Mouse (Mus musculus) liver, embryonic 14.5 days (tissue): Measurements from ENCODE around the gene 1810062G17Rik. TPM values are rescaled to one million over a fixed set of nuclear protein-coding genes. Genes with fewer than 3 reads are reported as not detected.

Experiments
- ATAC-seq: fragments of 200-750 bp; cut with Nextera tagmentation; 2 replicates; pipeline ENCODE4 v1.8.0; 2017; ENCODE audit warnings: moderate number of reproducible peaks, mild to moderate bottlenecking, moderate library complexity; ENCODE audit not compliant: insufficient read depth
- DNase-seq, 3 experiments: peaks; one replicate each; pipeline ENCODE4 v3.0.0-alpha.2; 2012 to 2013; ENCODE audit warnings: low read depth in 3 of 3, low spot score in 3 of 3
- H3K27ac ChIP-seq: fragments of 300-500 bp; sonication (generic); 2 replicates; pipeline ENCODE4 v1.5.1; 2014; ENCODE audit warnings: moderate library complexity, mild to moderate bottlenecking, control low read depth, inconsistent platforms
- H3K27me3 ChIP-seq: fragments of 300-500 bp; sonication (generic); 2 replicates; pipeline ENCODE4 v1.6.1; 2014; ENCODE audit warnings: mild to moderate bottlenecking, low read length, moderate library complexity; ENCODE audit not compliant: control insufficient read depth, insufficient read depth
- H3K36me3 ChIP-seq: fragments of 300-500 bp; sonication (generic); replicated peaks from 2 replicates; pipeline ENCODE4 v1.6.1; 2014; ENCODE audit warnings: low read depth; ENCODE audit not compliant: control insufficient read depth, insufficient read depth
- H3K4me1 ChIP-seq, 2 experiments: fragments of 200-500 bp in 1 of 2; fragments of 300-500 bp in 1 of 2; sonication (generic) in 1 of 2; replicated peaks; 2 replicates each; pipeline ENCODE4 v1.6.1; 2012 to 2014; ENCODE audit warnings: antibody characterized with exemption in 1 of 2, inconsistent platforms in 1 of 2, low read length in 1 of 2; ENCODE audit not compliant: control insufficient read depth in 2 of 2, insufficient read depth in 2 of 2
- H3K4me2 ChIP-seq: fragments of 300-500 bp; sonication (generic); 2 replicates; pipeline ENCODE4 v1.6.1; 2014; ENCODE audit warnings: low read depth, mild to moderate bottlenecking, control low read depth, moderate library complexity
- H3K4me3 ChIP-seq, 2 experiments: fragments of 200-500 bp in 1 of 2; fragments of 300-500 bp in 1 of 2; sonication (generic) in 1 of 2; 2 replicates each; pipeline ENCODE4 v1.5.1; 2012 to 2014; ENCODE audit warnings: low read depth in 2 of 2, low read length in 2 of 2, mild to moderate bottlenecking in 2 of 2, control low read depth in 1 of 2, inconsistent platforms in 1 of 2, moderate library complexity in 1 of 2; ENCODE audit not compliant: insufficient read depth in 1 of 2
- H3K9ac ChIP-seq: fragments of 300-500 bp; sonication (generic); replicated peaks from 2 replicates; pipeline ENCODE4 v1.6.1; 2014; ENCODE audit warnings: mild to moderate bottlenecking, control low read depth, moderate library complexity
- H3K9me3 ChIP-seq: fragments of 300-500 bp; sonication (generic); 2 replicates; pipeline ENCODE4 v1.6.1; 2016; ENCODE audit warnings: low read length, mixed read lengths; ENCODE audit not compliant: control insufficient read depth
- CTCF ChIP-seq: IDR thresholded peaks from 2 replicates; pipeline ENCODE4 v1.5.1; 2016; ENCODE audit warnings: antibody characterized with exemption, low read depth, control low read depth
- EP300 ChIP-seq: IDR thresholded peaks from 2 replicates; pipeline ENCODE4 v1.6.1; 2016; ENCODE audit warnings: antibody characterized with exemption, low read depth
- WGBS: fragments of 180-500 bp; shearing (Covaris S2); extraction: QIAGEN DNeasy Blood & Tissue Kit; methylation state at CpG from one replicate; pipeline ENCODE4 v1.1.7; 2014; ENCODE audit not compliant: insufficient replicate concordance; 5-methylcytosine and 5-hydroxymethylcytosine counted together
- polyA plus RNA-seq, 2 experiments: library from polyadenylated mRNA; depleted of rRNA in 1 of 2; stranded (reverse) in 1 of 2; unstranded in 1 of 2; fragments of >200 nt; fragmentation: Nextera tagmentation in 1 of 2; extraction: Ambion mirVana in 1 of 2; gene quantifications; 2 replicates each; pipeline versions ENCODE4 v1.2.1 to v1.2.3; 2012 to 2014

Gene 1810062G17Rik
- polyA plus RNA-seq, 2 experiments = 0.77 to 1.1 TPM

- Histone ChIP-seq H3K9ac (no peak overlapping the region), H3K4me3 (no peak overlapping the region), H3K4me1 (no peaks in the 10 kb centered on the region), H3K9me3 (no peaks in the 10 kb centered on the region), H3K4me2 (no peak overlapping the region), H3K27me3 (no peaks in the 10 kb centered on the region), H3K27ac (no peak overlapping the region), H3K36me3 (no peaks in the 10 kb centered on the region; the same call in 1 of the 2 replicates)
- TF ChIP-seq EP300 = no peak
- no peak for TF ChIP-seq CTCF
- no peak for ATAC-seq
- WGBS = 68% methylated on average over 8 of the region's 8 CpGs
- DNase-seq = no peak
Measured at GRCm38 (mm10) chr3:36455124-36455523, 20.6 kb upstream of the 1810062G17Rik start.

DNA sequence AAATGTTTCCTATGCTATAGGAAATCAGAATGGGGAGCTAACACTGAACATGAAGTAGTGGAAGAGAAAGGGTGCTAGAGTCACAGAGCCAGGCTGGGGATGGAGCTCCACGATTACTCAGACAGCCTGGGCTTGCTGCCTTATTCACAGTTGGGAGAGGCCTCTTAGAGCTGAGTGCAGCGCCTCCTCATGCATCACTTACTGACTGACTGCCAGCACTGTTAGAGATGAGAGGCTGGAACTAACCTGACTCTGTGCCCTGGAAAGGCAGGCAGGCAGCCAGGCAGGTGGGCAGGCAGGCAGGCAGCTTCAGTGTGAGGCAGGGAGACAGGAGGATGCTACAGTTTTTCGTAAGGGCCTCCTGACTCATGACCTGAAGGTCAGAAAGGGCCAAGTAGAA is 20.2 kb upstream of the 1810062G17Rik start:
- ATAC-seq (no peak), DNase-seq (no peak)
- Histone ChIP-seq H3K4me1 (no peaks in the 10 kb centered on the region), H3K4me3 (no peak overlapping the region), H3K9me3 (no peaks in the 10 kb centered on the region), H3K4me2 (no peak overlapping the region), H3K9ac (no peak overlapping the region), H3K36me3 (no peaks in the 10 kb centered on the region; the same call in 1 of the 2 replicates), H3K27me3 (no peaks in the 10 kb centered on the region), H3K27ac (no peak overlapping the region)
- 64% methylated on average over 3 of the region's 3 CpGs for WGBS
- TF ChIP-seq EP300 = no peak

DNA sequence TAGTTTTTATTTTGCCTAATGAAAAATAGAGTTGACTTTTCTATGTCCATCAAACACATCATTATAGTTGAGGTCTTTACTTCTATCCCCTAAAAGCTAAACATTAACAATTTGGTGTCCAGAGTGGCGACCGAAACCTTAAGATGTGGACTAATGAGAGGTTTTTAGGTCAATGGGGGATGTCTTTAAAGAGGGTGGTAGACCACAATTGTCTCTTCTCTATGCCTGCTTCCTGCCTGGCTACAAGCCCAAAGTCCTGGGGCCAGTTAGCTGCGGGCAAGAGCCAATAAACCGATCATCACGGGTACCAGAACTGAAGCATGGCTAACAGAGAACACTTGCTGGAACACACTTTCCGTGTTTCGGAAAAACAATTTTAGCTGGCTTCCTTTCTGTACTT is 15.0 kb upstream of the 1810062G17Rik start:
- H3K27ac ChIP-seq = no peak overlapping the region
- no peak overlapping the region for H3K4me3 ChIP-seq
- DNase-seq = no peak
- ATAC-seq = no peak
- no peaks in the 10 kb centered on the region; the same call in 1 of the 2 replicates for H3K36me3 ChIP-seq
- no peak for TF ChIP-seq CTCF
- no peak for TF ChIP-seq EP300
- H3K4me1 ChIP-seq = 0 out of 4 replicates have a peak, but pooled peaks cover 0 to 2% of the 10 kb centered on the region in 2 experiments
- no peak overlapping the region for H3K4me2 ChIP-seq
- 66% methylated on average over 7 of the region's 7 CpGs for WGBS
- no peak overlapping the region for H3K9ac ChIP-seq
- no peaks in the 10 kb centered on the region for H3K27me3 ChIP-seq
- no peaks in the 10 kb centered on the region for H3K9me3 ChIP-seq

GRCm38 (mm10) chr3:36461819-36462218 is 13.9 kb upstream of the 1810062G17Rik start:
- no peak for DNase-seq
- Histone ChIP-seq H3K27me3 (no peaks in the 10 kb centered on the region), H3K4me1 (0 out of 4 replicates have a peak, but pooled peaks cover 0 to 2% of the 10 kb centered on the region in 2 experiments), H3K9ac (no peak overlapping the region), H3K27ac (no peak overlapping the region), H3K36me3 (no peaks in the 10 kb centered on the region; the same call in 1 of the 2 replicates), H3K4me2 (no peak overlapping the region), H3K9me3 (no peaks in the 10 kb centered on the region), H3K4me3 (no peak overlapping the region)
- no peak for TF ChIP-seq EP300
- no peak for TF ChIP-seq CTCF
- ATAC-seq = no peak
- 67% methylated on average over 5 of the region's 5 CpGs for WGBS

- ATAC-seq = no peak
- DNase-seq = no peak
- Histone ChIP-seq H3K9me3 (no peaks in the 10 kb centered on the region), H3K4me2 (no peak overlapping the region), H3K9ac (no peak overlapping the region), H3K4me1 (0 out of 4 replicates have a peak, but pooled peaks cover 0 to 2% of the 10 kb centered on the region in 2 experiments), H3K36me3 (no peaks in the 10 kb centered on the region; the same call in 1 of the 2 replicates), H3K4me3 (no peak overlapping the region), H3K27me3 (no peaks in the 10 kb centered on the region), H3K27ac (no peak overlapping the region)
- 23% methylated on average over 1 of the region's 1 CpGs for WGBS
- no peak for TF ChIP-seq EP300
- no peak for TF ChIP-seq CTCF
Measured at GRCm38 (mm10) chr3:36462348-36462747, 13.4 kb upstream of the 1810062G17Rik start.
